Mouse (Mus musculus): ENCODE measurements around the gene Lcor. TPM values are rescaled to one million over a fixed set of nuclear protein-coding genes. Genes with fewer than 3 reads are reported as not detected.

Lcor gene
- polyA plus RNA-seq, 1 experiment from 2014 or later: 28.4 TPM

DNA sequence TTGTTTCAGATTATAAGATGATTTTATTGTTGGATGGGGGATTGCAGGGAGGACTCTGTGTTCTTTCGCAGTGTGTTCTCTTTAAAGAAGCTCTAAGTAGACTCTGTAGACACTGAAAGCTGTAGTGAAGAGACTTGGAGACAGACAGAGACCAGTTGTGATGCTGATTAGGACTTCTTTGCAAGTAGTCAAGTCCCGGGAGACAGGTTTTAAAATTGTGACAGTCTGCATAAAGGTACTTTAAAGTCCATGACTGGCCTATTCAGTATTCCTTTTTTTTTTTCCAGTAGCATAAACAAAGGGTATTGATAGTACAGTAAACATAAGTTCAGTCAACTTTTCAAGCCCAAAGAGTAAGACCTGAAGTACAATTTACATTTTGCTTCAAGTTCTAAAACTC lies 39.8 kb downstream of the Lcor start:
- H3K4me2 ChIP-seq: no peak overlapping the region
- no peaks in the 10 kb centered on the region for H3K27me3 ChIP-seq
- no peak overlapping the region for H3K9ac ChIP-seq
- peaks cover 19% of the 10 kb centered on the region for H3K4me1 ChIP-seq
- H3K27ac ChIP-seq: no peak overlapping the region
- no peaks in the 10 kb centered on the region for H3K36me3 ChIP-seq (ENCODE audit: poor library complexity, severe bottlenecking)
- no peak overlapping the region for H3K4me3 ChIP-seq
- 31% methylated on average over 2 of the region's 2 CpGs for whole genome bisulfite sequencing
- H3K9me3 ChIP-seq (replicated peaks): no peaks in the 10 kb centered on the region
- no peak for ATAC-seq

DNA sequence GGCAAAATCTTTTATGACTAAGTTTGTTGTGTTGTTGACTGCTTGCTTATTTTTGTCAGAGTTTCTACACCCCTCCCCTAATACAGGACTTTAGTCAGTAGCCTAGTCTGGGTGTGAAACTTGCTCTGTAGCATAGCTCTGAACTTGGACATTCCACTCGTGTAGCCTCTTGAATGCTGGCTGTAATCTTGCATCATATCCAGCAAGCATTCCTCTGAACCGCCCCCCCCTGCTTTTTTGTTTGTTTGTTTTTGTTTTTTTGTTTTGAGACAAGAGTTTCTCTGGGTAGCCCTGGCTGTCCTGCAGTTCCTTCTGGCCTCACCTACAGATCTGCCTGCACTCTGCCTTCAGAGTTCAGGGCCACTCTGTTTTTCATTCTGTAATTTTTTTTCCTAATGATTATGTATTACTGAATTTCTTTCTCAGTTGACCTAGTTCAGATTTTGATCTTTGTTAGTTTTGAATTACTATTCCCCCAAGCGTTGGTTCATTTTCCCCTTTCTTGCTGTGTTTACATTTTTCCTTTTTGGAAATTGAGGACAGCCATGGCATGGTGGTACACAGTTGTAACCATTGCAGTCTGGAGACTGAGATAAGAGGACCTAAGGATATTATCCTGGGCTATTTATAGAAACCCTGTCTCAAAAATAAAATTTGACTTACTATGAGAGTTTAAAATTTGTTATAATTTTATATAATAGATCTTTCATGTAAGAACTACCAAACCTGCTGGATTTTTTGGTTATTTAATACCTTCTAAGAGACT lies 41.5 kb downstream of the Lcor start:
- Histone ChIP-seq H3K9ac (no peak overlapping the region), H3K36me3 (ENCODE audit: poor library complexity, severe bottlenecking) (no peaks in the 10 kb centered on the region), H3K27ac (no peak overlapping the region), H3K9me3 (replicated peaks) (no peaks in the 10 kb centered on the region), H3K27me3 (no peaks in the 10 kb centered on the region), H3K4me3 (no peak overlapping the region), H3K4me1 (peaks cover 19% of the 10 kb centered on the region), H3K4me2 (no peak overlapping the region)
- 86% methylated on average over 3 of the region's 3 CpGs for WGBS
- no peak for ATAC-seq

DNA sequence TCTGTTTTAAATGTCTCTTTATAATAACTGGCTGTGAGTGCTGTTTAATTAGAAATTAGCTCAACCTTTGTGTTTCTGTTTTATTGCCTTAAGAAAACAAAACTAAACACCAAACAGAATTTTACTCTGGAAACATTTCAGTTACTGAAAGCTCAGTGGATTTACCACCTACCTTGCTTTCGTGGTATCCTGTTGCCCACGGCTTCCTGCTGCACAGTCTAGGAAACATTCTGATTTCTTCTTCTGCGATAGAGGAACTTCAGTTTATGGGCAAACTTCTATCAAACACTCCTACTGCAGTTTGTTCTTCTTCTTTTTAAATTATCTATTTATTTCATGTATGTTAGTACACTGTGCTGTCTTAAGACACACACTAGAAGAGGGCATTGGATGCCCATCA lies 46.7 kb downstream of the Lcor start:
- WGBS: 94% methylated on average over 3 of the region's 3 CpGs

DNA sequence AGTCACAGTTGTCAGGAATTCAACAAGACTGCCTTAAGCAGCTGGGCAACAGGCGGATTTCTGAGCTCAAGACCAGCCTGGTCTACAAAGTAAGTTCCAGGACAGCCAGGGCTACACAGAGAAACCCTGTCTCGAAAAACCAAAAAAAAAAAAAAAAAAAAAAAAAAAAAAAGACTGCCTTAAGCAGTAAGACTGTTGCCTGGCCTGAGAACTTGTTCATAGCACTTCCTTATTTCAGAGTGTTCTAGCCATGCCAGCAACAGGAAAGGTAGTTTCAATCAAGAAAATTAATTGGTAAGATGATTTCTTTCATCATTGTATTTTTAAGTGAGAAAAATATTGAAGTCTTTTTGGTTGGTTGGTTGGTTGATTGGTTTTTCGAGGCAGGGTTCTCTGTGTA lies 51.6 kb downstream of the Lcor start:
- H3K27ac ChIP-seq: no peak overlapping the region
- no peaks in the 10 kb centered on the region for H3K9me3 ChIP-seq (replicated peaks)
- H3K9ac ChIP-seq: no peak overlapping the region
- 89% methylated on average over 3 of the region's 3 CpGs for WGBS
- peaks cover 6% of the 10 kb centered on the region; the same call in 1 of the 2 replicates for H3K4me1 ChIP-seq
- no peak overlapping the region for H3K4me2 ChIP-seq
- no peaks in the 10 kb centered on the region; the same call in none of the 2 replicates for H3K36me3 ChIP-seq (ENCODE audit: poor library complexity, severe bottlenecking)
- H3K27me3 ChIP-seq: no peaks in the 10 kb centered on the region
- no peak for ATAC-seq
- H3K4me3 ChIP-seq: no peak overlapping the region

More for the DNA sequence above, 46.7 kb downstream of the Lcor start:
- ATAC-seq: no peak
- Histone ChIP-seq H3K4me1 (peaks cover 6% of the 10 kb centered on the region; the same call in 1 of the 2 replicates), H3K4me2 (no peak overlapping the region), H3K9me3 (replicated peaks) (no peaks in the 10 kb centered on the region), H3K4me3 (no peak overlapping the region), H3K27ac (no peak overlapping the region), H3K36me3 (ENCODE audit: poor library complexity, severe bottlenecking) (no peaks in the 10 kb centered on the region; the same call in 1 of the 2 replicates), H3K27me3 (no peaks in the 10 kb centered on the region), H3K9ac (no peak overlapping the region)

DNA sequence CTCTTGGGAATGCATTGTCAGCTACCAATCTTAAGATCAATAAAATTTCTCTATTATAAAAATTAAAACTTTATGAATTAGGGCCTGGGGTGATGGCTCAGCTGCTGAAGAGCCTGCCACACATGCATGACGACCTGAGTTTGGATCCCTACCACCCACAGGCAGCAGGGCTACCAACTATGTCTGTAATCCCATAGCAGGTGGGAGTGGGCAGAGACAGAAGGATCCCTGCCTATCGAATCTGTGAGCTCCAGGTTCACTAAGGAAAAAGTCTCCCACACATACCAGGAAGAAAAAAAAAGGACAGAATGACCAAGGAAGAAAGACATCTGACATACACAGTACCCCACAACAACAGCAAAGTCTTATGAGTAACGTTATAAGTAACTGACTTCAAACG lies 74.5 kb downstream of the Lcor start:
- H3K27ac ChIP-seq: no peak overlapping the region
- no peaks in the 10 kb centered on the region for H3K9me3 ChIP-seq (replicated peaks)
- no peak for ATAC-seq
- no peak overlapping the region for H3K9ac ChIP-seq
- H3K36me3 ChIP-seq (ENCODE audit: poor library complexity, severe bottlenecking): peaks cover 34% of the 10 kb centered on the region
- no peak overlapping the region for H3K4me3 ChIP-seq
- WGBS: 85% methylated on average over 4 of the region's 4 CpGs
- H3K27me3 ChIP-seq: no peaks in the 10 kb centered on the region
- H3K4me1 ChIP-seq: no peaks in the 10 kb centered on the region; the same call in 1 of the 2 replicates
- no peak overlapping the region for H3K4me2 ChIP-seq

DNA sequence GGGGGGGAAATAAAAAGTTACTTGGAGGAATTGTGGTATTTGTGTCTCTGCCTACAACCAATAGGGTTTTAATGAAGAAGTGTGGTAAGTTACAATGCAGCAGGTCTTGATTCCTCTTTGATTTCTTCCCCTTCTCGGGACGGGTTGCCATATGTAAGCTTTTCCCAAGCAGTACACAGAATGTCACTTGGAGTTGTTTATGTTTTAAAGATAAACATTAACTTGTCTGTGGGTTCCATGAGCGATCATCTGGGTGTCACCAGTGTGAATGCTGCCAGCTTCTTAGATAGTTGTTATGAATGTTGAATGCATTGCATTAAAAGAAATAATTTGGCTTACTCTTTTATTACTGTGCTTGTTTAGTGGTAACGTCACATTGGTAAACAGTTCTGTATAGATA lies 75.1 kb downstream of the Lcor start:
- Histone ChIP-seq H3K27ac (no peak overlapping the region), H3K27me3 (no peaks in the 10 kb centered on the region), H3K4me1 (no peaks in the 10 kb centered on the region; the same call in 1 of the 2 replicates), H3K36me3 (ENCODE audit: poor library complexity, severe bottlenecking) (peaks cover 32% of the 10 kb centered on the region), H3K9me3 (replicated peaks) (no peaks in the 10 kb centered on the region), H3K9ac (no peak overlapping the region), H3K4me3 (no peak overlapping the region), H3K4me2 (no peak overlapping the region)
- ATAC-seq: no peak
- 90% methylated on average over 4 of the region's 4 CpGs for WGBS

DNA sequence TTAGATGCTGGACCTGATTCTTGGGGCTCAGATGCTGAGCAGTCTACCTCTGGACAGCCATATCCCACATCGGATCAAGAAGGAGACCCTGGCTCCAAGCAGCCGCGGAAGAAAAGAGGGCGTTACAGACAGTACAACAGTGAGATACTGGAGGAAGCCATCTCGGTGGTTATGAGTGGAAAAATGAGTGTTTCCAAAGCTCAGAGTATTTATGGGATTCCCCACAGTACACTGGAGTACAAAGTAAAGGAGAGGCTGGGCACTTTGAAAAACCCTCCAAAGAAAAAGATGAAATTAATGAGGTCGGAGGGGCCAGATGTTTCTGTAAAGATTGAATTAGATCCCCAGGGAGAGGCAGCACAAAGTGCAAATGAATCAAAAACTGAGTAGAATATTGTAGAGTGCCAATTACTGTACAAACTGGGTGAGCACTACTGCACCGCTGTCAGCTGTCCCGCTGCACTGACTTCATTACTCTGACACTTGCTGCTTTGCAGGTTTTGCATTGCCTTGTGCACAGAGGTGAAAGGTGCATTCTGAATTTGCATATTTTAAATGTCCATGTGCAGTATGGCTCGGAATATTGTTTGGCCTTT lies 76.6 kb downstream of the Lcor start:
- WGBS: 82% methylated on average over 9 of the region's 9 CpGs
- 0 out of 2 replicates have a peak, but pooled peaks have one; percentile 45 for ATAC-seq
- Histone ChIP-seq H3K9ac (no peak overlapping the region), H3K9me3 (replicated peaks) (no peaks in the 10 kb centered on the region), H3K4me3 (no peak overlapping the region), H3K4me2 (no peak overlapping the region), H3K4me1 (no peaks in the 10 kb centered on the region; the same call in 1 of the 2 replicates), H3K27ac (no peak overlapping the region), H3K36me3 (ENCODE audit: poor library complexity, severe bottlenecking) (peaks cover 28% of the 10 kb centered on the region), H3K27me3 (no peaks in the 10 kb centered on the region)

DNA sequence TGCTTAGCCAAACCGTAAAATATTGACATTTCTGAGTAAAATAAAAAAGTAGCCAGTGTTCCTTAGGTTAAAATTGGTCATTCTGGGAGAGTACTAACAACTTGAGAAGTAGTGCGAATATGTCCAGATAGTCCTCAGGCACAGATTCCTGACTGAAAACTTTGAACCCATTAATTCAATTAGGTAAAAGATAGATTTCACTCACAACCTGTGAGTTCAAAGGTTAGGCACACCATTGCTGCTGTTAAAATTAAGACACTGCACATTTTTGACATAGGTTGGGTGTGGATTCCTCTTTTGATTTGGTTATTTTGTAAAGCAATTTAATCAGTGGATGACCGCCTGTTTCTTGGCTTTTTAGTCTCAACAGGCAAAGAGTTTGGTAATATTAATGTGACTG lies 78.4 kb downstream of the Lcor start:
- no peak for ATAC-seq
- H3K4me2 ChIP-seq: no peak overlapping the region
- peaks cover 23% of the 10 kb centered on the region for H3K36me3 ChIP-seq (ENCODE audit: poor library complexity, severe bottlenecking)
- no peaks in the 10 kb centered on the region for H3K9me3 ChIP-seq (replicated peaks)
- no peak overlapping the region for H3K4me3 ChIP-seq
- no peaks in the 10 kb centered on the region; the same call in 1 of the 2 replicates for H3K4me1 ChIP-seq
- no peak overlapping the region for H3K9ac ChIP-seq
- no peaks in the 10 kb centered on the region for H3K27me3 ChIP-seq
- no peak overlapping the region for H3K27ac ChIP-seq
- WGBS: 95% methylated on average over 3 of the region's 3 CpGs

DNA sequence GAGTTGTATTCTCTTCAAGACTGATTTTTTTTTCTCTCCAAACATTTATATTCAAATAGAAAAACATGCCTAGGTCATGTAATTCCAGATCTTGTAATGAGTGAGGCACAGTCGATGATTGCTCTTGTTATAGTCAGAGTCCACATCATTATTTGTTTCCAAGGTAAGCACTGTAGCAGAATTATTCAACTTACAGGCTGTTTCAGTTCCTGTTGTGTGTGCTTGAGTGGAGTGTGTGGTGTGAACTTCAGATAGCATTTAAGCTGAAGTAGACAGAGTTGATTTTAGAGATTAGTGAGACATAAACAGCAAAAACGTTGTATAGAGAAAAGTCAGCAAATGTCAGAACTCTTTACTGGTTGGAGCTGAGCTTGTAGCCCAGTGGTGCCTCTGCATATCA lies 86.4 kb downstream of the Lcor start:
- no peak for ATAC-seq
- 81% methylated on average over 2 of the region's 2 CpGs for WGBS

DNA sequence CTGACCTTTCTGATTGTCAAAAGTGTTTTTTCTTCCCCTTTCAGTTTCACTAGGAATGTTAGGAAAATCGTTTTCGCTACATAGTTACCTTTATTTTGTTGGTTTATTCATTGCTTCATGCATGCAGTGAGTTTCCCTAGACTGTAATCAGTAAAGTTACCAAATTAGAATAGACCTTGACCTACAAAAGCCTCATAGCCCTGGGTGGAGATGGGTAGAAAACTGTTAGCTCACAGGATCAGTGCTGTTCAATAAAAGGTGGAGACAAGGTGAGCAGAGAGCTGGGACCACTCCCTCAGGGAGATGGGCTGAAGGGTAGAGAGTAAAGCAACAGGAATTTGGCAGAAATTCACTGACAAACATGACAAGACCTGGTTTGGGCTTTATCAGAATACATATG lies 91.3 kb downstream of the Lcor start:
- no peak overlapping the region for H3K4me3 ChIP-seq
- H3K36me3 ChIP-seq (ENCODE audit: poor library complexity, severe bottlenecking): no peaks in the 10 kb centered on the region
- 90% methylated on average over 2 of the region's 2 CpGs for WGBS
- no peaks in the 10 kb centered on the region for H3K4me1 ChIP-seq
- H3K27ac ChIP-seq: no peak overlapping the region
- H3K9ac ChIP-seq: no peak overlapping the region
- H3K4me2 ChIP-seq: no peak overlapping the region
- H3K27me3 ChIP-seq: no peaks in the 10 kb centered on the region
- H3K9me3 ChIP-seq (replicated peaks): no peaks in the 10 kb centered on the region
- ATAC-seq: no peak

More for the DNA sequence above, 86.4 kb downstream of the Lcor start:
- H3K27me3 ChIP-seq: no peaks in the 10 kb centered on the region
- no peak overlapping the region for H3K4me2 ChIP-seq
- H3K9me3 ChIP-seq (replicated peaks): no peaks in the 10 kb centered on the region
- H3K36me3 ChIP-seq (ENCODE audit: poor library complexity, severe bottlenecking): no peaks in the 10 kb centered on the region
- no peak overlapping the region for H3K9ac ChIP-seq
- H3K27ac ChIP-seq: no peak overlapping the region
- H3K4me3 ChIP-seq: no peak overlapping the region
- no peaks in the 10 kb centered on the region for H3K4me1 ChIP-seq

DNA sequence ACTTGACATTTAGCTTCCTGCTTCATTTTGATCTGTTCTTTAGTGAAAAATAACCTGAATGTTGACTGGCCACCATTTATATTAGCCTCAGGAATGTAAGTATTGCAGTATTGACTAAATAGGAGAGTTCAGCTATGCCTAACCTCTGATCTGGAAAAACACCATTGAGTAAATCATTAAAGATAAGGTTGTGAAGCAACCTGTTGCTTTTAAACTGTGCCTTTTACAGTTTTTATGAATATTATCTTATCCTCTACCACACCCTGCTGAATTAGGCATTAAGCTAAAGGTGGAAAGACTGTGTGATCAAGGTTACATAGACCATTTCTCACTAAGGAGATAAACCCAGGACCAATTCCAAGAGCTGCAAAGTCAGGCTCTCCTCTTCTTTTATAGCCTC lies 95.1 kb downstream of the Lcor start:
- no peaks in the 10 kb centered on the region for H3K27me3 ChIP-seq
- no peak overlapping the region for H3K9ac ChIP-seq
- no peak overlapping the region for H3K27ac ChIP-seq
- H3K36me3 ChIP-seq (ENCODE audit: poor library complexity, severe bottlenecking): peaks cover 12% of the 10 kb centered on the region
- no peaks in the 10 kb centered on the region for H3K9me3 ChIP-seq (replicated peaks)
- no peak overlapping the region for H3K4me2 ChIP-seq
- no peak overlapping the region for H3K4me3 ChIP-seq
- no peak for ATAC-seq
- no peaks in the 10 kb centered on the region for H3K4me1 ChIP-seq

DNA sequence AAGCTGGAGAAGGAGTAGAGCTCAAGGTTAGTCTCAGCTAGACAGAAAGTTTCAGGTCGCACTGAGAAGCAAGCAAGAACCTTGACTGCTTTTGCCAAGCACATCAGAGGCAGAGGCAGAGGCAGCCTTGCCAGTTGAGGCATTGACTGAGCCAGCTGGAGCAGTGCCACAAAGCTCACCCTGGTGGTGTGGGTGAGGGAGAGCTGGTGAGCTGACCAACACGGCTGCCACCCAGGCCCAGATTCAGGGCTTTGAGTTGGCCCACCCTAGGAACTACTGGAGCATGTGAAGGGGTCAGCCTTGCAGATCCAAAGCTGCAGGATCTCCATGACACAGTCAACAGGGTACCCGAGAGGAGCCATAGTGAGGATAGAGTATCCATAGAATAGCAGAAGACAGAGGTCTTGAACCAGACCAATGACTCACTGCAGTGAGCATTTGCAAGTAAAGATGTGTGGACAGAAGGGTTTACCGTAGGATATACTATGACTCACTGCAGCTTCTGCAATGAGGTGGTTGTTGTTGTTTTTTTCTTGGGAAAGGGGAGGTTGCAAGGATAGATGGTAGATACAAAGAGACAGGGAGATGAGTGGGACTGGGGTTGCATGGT lies 97.0 kb downstream of the Lcor start:
- no peak overlapping the region for H3K27ac ChIP-seq
- H3K9ac ChIP-seq: no peak overlapping the region
- no peak overlapping the region for H3K4me3 ChIP-seq
- H3K4me2 ChIP-seq: no peak overlapping the region
- H3K27me3 ChIP-seq: no peaks in the 10 kb centered on the region
- no peak for ATAC-seq
- H3K9me3 ChIP-seq (replicated peaks): no peaks in the 10 kb centered on the region
- no peaks in the 10 kb centered on the region for H3K4me1 ChIP-seq
- H3K36me3 ChIP-seq (ENCODE audit: poor library complexity, severe bottlenecking): peaks cover 30% of the 10 kb centered on the region
- 90% methylated on average over 4 of the region's 4 CpGs for WGBS

All from forebrain, embryonic 13.5 days (tissue).